Mouse (Mus musculus) embryonic facial prominence, embryonic 13.5 days (tissue): ENCODE measurements at regions not wholly inside any gene's neighbourhood (a gene's known extent, or its start where the extent isn't known, plus 50 kb on each side); places are given as distances from the start of the nearest gene placed in this dataset.

Experiments
- ATAC-seq: fragments of 200-750 bp; cut with Nextera tagmentation; 2 replicates; pipeline ENCODE4 v1.8.0; 2017; ENCODE audit warnings: low read depth; ENCODE audit not compliant: insufficient number of reproducible peaks, insufficient read depth, low FRiP score, low TSS enrichment
- H3K27ac ChIP-seq: fragments of 300-500 bp; sonication (generic); 2 replicates; pipeline ENCODE4 v1.5.1; 2015; ENCODE audit warnings: moderate library complexity, mild to moderate bottlenecking, inconsistent platforms
- H3K27me3 ChIP-seq: fragments of 300-500 bp; sonication (generic); 2 replicates; pipeline ENCODE4 v1.6.1; 2015; ENCODE audit warnings: mild to moderate bottlenecking, inconsistent platforms
- H3K36me3 ChIP-seq: fragments of 300-500 bp; sonication (generic); 2 replicates; pipeline ENCODE4 v1.6.1; 2015; ENCODE audit warnings: mild to moderate bottlenecking, inconsistent platforms
- H3K4me1 ChIP-seq: fragments of 300-500 bp; sonication (generic); 2 replicates; pipeline ENCODE4 v1.6.1; 2015; ENCODE audit warnings: inconsistent platforms
- H3K4me2 ChIP-seq: fragments of 300-500 bp; sonication (generic); 2 replicates; pipeline ENCODE4 v1.6.1; 2015; ENCODE audit warnings: moderate library complexity, mild to moderate bottlenecking, inconsistent platforms
- H3K4me3 ChIP-seq: fragments of 300-500 bp; sonication (generic); 2 replicates; pipeline ENCODE4 v1.5.1; 2015; ENCODE audit warnings: mild to moderate bottlenecking, inconsistent platforms
- H3K9ac ChIP-seq: fragments of 300-500 bp; sonication (generic); 2 replicates; pipeline ENCODE4 v1.6.1; 2015; ENCODE audit warnings: mild to moderate bottlenecking, inconsistent platforms
- H3K9me3 ChIP-seq: fragments of 300-500 bp; sonication (generic); 2 replicates; pipeline ENCODE4 v1.6.1; 2016; ENCODE audit warnings: inconsistent platforms
- WGBS: fragments of 180-500 bp; shearing (Covaris S2); methylation state at CpG from one replicate; pipeline ENCODE4 v1.1.7; 2015; ENCODE audit warnings: mixed read lengths; 5-methylcytosine and 5-hydroxymethylcytosine counted together

DNA sequence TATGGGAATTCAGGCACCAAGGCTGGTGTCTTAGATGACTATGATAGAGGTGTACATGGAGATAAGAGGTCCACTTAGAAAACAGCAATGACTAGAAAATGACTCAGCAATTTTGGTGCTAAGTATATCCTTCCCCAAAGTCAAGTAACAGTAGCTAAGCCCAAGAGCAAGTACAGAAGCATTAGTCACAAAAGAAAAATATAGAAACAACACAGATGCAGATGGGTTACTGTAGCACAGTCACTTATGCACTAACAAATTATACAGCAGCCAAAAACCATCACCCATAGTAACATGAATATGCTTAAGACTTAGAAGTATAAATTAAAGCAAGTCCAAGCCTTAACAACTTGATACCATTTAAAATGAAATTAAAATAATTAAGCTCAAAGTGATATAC is 378.5 kb upstream of the Meis2 start:
- no peaks in the 10 kb centered on the region for H3K27me3 ChIP-seq
- no peaks in the 10 kb centered on the region for H3K36me3 ChIP-seq
- no peaks in the 10 kb centered on the region for H3K9me3 ChIP-seq
- no peak for ATAC-seq
- H3K4me3 ChIP-seq = no peak overlapping the region
- H3K9ac ChIP-seq = no peak overlapping the region
- H3K27ac ChIP-seq = no peak overlapping the region
- peaks cover 7% of the 10 kb centered on the region; the same call in 1 of the 2 replicates for H3K4me1 ChIP-seq
- H3K4me2 ChIP-seq = no peak overlapping the region

- H3K4me2 ChIP-seq = no peak overlapping the region
- ATAC-seq = no peak
- peaks cover 7% of the 10 kb centered on the region; the same call in 1 of the 2 replicates for H3K4me1 ChIP-seq
- no peaks in the 10 kb centered on the region for H3K9me3 ChIP-seq
- no peaks in the 10 kb centered on the region for H3K27me3 ChIP-seq
- no peak overlapping the region for H3K4me3 ChIP-seq
- H3K36me3 ChIP-seq = no peaks in the 10 kb centered on the region
- no peak overlapping the region for H3K27ac ChIP-seq
- H3K9ac ChIP-seq = no peak overlapping the region
- 9% methylated on average over 2 of the region's 2 CpGs for WGBS
Measured at GRCm38 (mm10) chr2:116440252-116440651, 374.6 kb upstream of the Meis2 start.

DNA sequence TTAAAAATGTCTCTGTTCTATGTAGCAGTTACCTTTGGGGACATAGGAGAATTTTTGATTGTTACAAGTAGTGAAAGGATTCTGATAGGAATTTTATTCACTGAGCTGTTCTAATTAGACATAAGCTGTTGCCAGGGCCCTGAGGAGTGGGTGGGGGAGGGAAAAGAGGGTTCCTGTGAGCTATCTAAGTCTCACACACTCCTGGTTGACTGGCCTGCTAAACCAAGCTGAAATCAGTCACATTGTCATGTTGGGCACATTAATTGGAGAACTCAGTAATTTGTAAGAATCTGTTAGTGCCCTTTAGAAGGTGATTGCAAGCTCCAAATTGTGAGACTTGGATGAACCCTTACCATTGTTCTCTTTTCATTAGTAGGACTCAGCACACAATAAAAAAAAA is 367.8 kb upstream of the Meis2 start:
- no peak overlapping the region for H3K27ac ChIP-seq
- H3K36me3 ChIP-seq = no peaks in the 10 kb centered on the region
- no peaks in the 10 kb centered on the region for H3K4me1 ChIP-seq
- no peaks in the 10 kb centered on the region for H3K9me3 ChIP-seq
- no peak overlapping the region for H3K4me2 ChIP-seq
- no peaks in the 10 kb centered on the region for H3K27me3 ChIP-seq
- no peak overlapping the region for H3K4me3 ChIP-seq
- H3K9ac ChIP-seq = no peak overlapping the region
- no peak for ATAC-seq

GRCm38 (mm10) chr2:116424131-116424530 is 358.5 kb upstream of the Meis2 start:
- H3K9ac ChIP-seq = no peak overlapping the region
- H3K4me2 ChIP-seq = no peak overlapping the region
- no peak overlapping the region for H3K4me3 ChIP-seq
- no peak overlapping the region for H3K27ac ChIP-seq
- no peaks in the 10 kb centered on the region for H3K9me3 ChIP-seq
- H3K4me1 ChIP-seq = no peaks in the 10 kb centered on the region
- no peak for ATAC-seq
- no peaks in the 10 kb centered on the region for H3K36me3 ChIP-seq
- 90% methylated on average over 8 of the region's 8 CpGs for WGBS
- no peaks in the 10 kb centered on the region for H3K27me3 ChIP-seq

- Histone ChIP-seq H3K4me3 (no peak overlapping the region), H3K9me3 (no peaks in the 10 kb centered on the region), H3K27ac (no peak overlapping the region), H3K9ac (no peak overlapping the region), H3K36me3 (no peaks in the 10 kb centered on the region), H3K4me1 (no peaks in the 10 kb centered on the region), H3K27me3 (no peaks in the 10 kb centered on the region), H3K4me2 (no peak overlapping the region)
- no peak for ATAC-seq
- WGBS = 65% methylated on average over 13 of the region's 13 CpGs
Measured at GRCm38 (mm10) chr2:116417428-116418195, 352.0 kb upstream of the Meis2 start.

- Histone ChIP-seq H3K27me3 (no peaks in the 10 kb centered on the region), H3K9me3 (no peaks in the 10 kb centered on the region), H3K36me3 (no peaks in the 10 kb centered on the region), H3K4me3 (no peak overlapping the region), H3K9ac (no peak overlapping the region), H3K27ac (no peak overlapping the region), H3K4me1 (no peaks in the 10 kb centered on the region), H3K4me2 (no peak overlapping the region)
- 68% methylated on average over 1 of the region's 1 CpGs for WGBS
- ATAC-seq = no peak
Measured at GRCm38 (mm10) chr2:116415742-116416141, 350.1 kb upstream of the Meis2 start.

DNA sequence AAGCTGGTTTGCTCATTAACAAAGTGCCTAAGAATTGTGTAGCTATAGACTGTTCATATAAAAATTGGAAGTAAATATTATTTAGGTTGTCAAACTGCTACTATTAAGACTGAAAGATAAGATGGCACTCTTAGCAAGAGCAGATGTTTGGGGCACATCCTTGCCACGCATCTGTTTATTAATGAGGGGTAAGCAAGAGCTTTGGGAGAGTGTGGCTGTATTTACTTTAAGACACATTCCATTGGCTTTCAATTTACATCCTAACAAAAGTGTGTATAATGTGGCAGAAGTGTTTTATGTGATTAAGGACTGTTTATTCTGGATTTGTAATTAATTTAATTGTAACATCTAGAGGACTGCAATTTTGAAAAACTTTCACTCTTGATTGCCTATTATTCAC is 336.5 kb upstream of the Meis2 start:
- no peak overlapping the region for H3K27ac ChIP-seq
- no peak overlapping the region for H3K9ac ChIP-seq

GRCm38 (mm10) chr2:116399966-116400365 is 334.3 kb upstream of the Meis2 start:
- Histone ChIP-seq H3K9me3 (no peaks in the 10 kb centered on the region), H3K4me3 (no peak overlapping the region), H3K4me1 (no peaks in the 10 kb centered on the region), H3K27ac (no peak overlapping the region), H3K36me3 (no peaks in the 10 kb centered on the region), H3K27me3 (no peaks in the 10 kb centered on the region), H3K4me2 (no peak overlapping the region), H3K9ac (no peak overlapping the region)
- ATAC-seq = no peak
- 78% methylated on average over 1 of the region's 1 CpGs for WGBS

More for the DNA sequence above, 336.5 kb upstream of the Meis2 start:
- H3K4me3 ChIP-seq = no peak overlapping the region
- H3K9me3 ChIP-seq = no peaks in the 10 kb centered on the region
- H3K27me3 ChIP-seq = no peaks in the 10 kb centered on the region
- 71% methylated on average over 1 of the region's 1 CpGs for WGBS
- no peaks in the 10 kb centered on the region for H3K4me1 ChIP-seq
- ATAC-seq = no peak
- no peaks in the 10 kb centered on the region for H3K36me3 ChIP-seq
- no peak overlapping the region for H3K4me2 ChIP-seq

- Histone ChIP-seq H3K4me3 (no peak overlapping the region), H3K36me3 (no peaks in the 10 kb centered on the region), H3K27ac (no peak overlapping the region), H3K4me2 (no peak overlapping the region), H3K9me3 (no peaks in the 10 kb centered on the region), H3K4me1 (no peaks in the 10 kb centered on the region), H3K9ac (no peak overlapping the region), H3K27me3 (no peaks in the 10 kb centered on the region)
- WGBS = 80% methylated on average over 3 of the region's 3 CpGs
- ATAC-seq = no peak
Measured at GRCm38 (mm10) chr2:116368811-116369210, 303.2 kb upstream of the Meis2 start.

DNA sequence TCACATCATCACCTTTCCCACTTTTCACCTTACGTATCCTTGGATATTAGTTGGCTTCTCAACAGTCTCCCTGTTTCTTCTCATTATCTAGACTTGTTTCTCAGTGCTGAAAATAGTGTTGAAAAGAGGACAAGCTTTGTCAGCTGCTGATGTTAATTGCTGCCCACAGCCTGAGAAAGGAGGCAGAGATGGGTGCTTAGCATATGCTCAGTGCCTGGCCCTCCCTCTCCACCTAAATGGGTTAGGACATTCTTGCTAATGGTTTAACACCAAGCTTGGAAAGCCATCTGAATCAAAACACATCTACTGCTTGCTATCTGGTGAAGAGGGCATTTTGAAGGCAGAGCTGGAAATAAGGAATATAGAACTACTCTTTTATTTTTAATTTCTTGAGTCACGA is 298.5 kb upstream of the Meis2 start:
- Histone ChIP-seq H3K4me1 (no peaks in the 10 kb centered on the region), H3K9me3 (no peaks in the 10 kb centered on the region), H3K27me3 (no peaks in the 10 kb centered on the region), H3K9ac (no peak overlapping the region), H3K4me3 (no peak overlapping the region), H3K4me2 (no peak overlapping the region), H3K27ac (no peak overlapping the region), H3K36me3 (no peaks in the 10 kb centered on the region)
- ATAC-seq = no peak
- 75% methylated on average over 2 of the region's 2 CpGs for WGBS

- Histone ChIP-seq H3K9me3 (no peaks in the 10 kb centered on the region), H3K4me3 (no peak overlapping the region), H3K4me2 (no peak overlapping the region), H3K9ac (no peak overlapping the region), H3K27me3 (no peaks in the 10 kb centered on the region), H3K4me1 (no peaks in the 10 kb centered on the region), H3K36me3 (no peaks in the 10 kb centered on the region), H3K27ac (no peak overlapping the region)
- WGBS = 57% methylated on average over 1 of the region's 1 CpGs
- no peak for ATAC-seq
Measured at GRCm38 (mm10) chr2:116358145-116358544, 292.5 kb upstream of the Meis2 start.

- H3K4me3 ChIP-seq = no peak overlapping the region
- no peak overlapping the region for H3K4me2 ChIP-seq
- H3K36me3 ChIP-seq = no peaks in the 10 kb centered on the region
- ATAC-seq = no peak
- H3K9ac ChIP-seq = no peak overlapping the region
- WGBS = 63% methylated on average over 1 of the region's 1 CpGs
- no peaks in the 10 kb centered on the region for H3K4me1 ChIP-seq
- H3K27ac ChIP-seq = no peak overlapping the region
- no peaks in the 10 kb centered on the region for H3K27me3 ChIP-seq
- no peaks in the 10 kb centered on the region for H3K9me3 ChIP-seq
Measured at GRCm38 (mm10) chr2:116348530-116348914, 282.9 kb upstream of the Meis2 start.
